Mouse (Mus musculus) limb, embryonic 11.5 days (tissue): Measurements from ENCODE around the gene Krba1. TPM values are rescaled to one million over a fixed set of nuclear protein-coding genes. Genes with fewer than 3 reads are reported as not detected.

ENCODE experiments used
- ATAC-seq: fragments of 200-750 bp; cut with Nextera tagmentation; 2 replicates; pipeline ENCODE4 v1.8.0; 2017; ENCODE audit warnings: low read depth; ENCODE audit not compliant: insufficient number of reproducible peaks, low FRiP score, low TSS enrichment
- DNase-seq: peaks from one replicate; pipeline ENCODE4 v3.0.0-alpha.2; 2015; ENCODE audit warnings: low spot score
- H3K27ac ChIP-seq: fragments of 300-500 bp; sonication (generic); replicated peaks from 2 replicates; pipeline ENCODE4 v1.5.1; 2014; ENCODE audit warnings: low read depth, mild to moderate bottlenecking, low read length
- H3K27me3 ChIP-seq: fragments of 300-500 bp; sonication (generic); 2 replicates; pipeline ENCODE4 v1.6.1; 2014; ENCODE audit warnings: mild to moderate bottlenecking, low read length, mixed read lengths; ENCODE audit not compliant: control insufficient read depth, insufficient read depth
- H3K36me3 ChIP-seq: fragments of 300-500 bp; sonication (generic); 2 replicates; pipeline ENCODE4 v1.6.1; 2014; ENCODE audit warnings: mild to moderate bottlenecking, low read length, moderate library complexity, mixed read lengths; ENCODE audit not compliant: control insufficient read depth, insufficient read depth
- H3K4me1 ChIP-seq: fragments of 300-500 bp; sonication (generic); 2 replicates; pipeline ENCODE4 v1.6.1; 2014; ENCODE audit warnings: low read length, mixed read lengths; ENCODE audit not compliant: control insufficient read depth, insufficient read depth
- H3K4me2 ChIP-seq: fragments of 300-500 bp; sonication (generic); 2 replicates; pipeline ENCODE4 v1.6.1; 2014; ENCODE audit warnings: low read depth, mild to moderate bottlenecking, moderate library complexity; ENCODE audit not compliant: severe bottlenecking
- H3K4me3 ChIP-seq: fragments of 300-500 bp; sonication (generic); 2 replicates; pipeline ENCODE4 v1.5.1; 2014; ENCODE audit warnings: low read depth, low read length
- H3K9ac ChIP-seq: fragments of 300-500 bp; sonication (generic); 2 replicates; pipeline ENCODE4 v1.6.1; 2014; ENCODE audit warnings: mild to moderate bottlenecking, low read length
- H3K9me3 ChIP-seq: fragments of 300-500 bp; sonication (generic); 2 replicates; pipeline ENCODE4 v1.6.1; 2016; ENCODE audit warnings: low read length; ENCODE audit not compliant: control insufficient read depth
- WGBS: fragments of 180-500 bp; shearing (Covaris S2); extraction: QIAGEN DNeasy Blood & Tissue Kit; methylation state at CpG from one replicate; pipeline ENCODE4 v1.1.7; 2014; 5-methylcytosine and 5-hydroxymethylcytosine counted together
- microRNA-seq: library from miRNA; unstranded; fragments of <30 nt; microRNA quantifications from one replicate; pipeline ENCODE4, GENCODE M21; 2016
- polyA plus RNA-seq: library from polyadenylated mRNA; unstranded; fragments of >200 nt; fragmentation: Nextera tagmentation; extraction: Ambion mirVana; gene quantifications from 2 replicates; pipeline ENCODE4 v1.2.1, GENCODE M21; 2014

Krba1 gene
- polyA plus RNA-seq, 1 experiment from 2014 or later = 25.5 TPM

DNA sequence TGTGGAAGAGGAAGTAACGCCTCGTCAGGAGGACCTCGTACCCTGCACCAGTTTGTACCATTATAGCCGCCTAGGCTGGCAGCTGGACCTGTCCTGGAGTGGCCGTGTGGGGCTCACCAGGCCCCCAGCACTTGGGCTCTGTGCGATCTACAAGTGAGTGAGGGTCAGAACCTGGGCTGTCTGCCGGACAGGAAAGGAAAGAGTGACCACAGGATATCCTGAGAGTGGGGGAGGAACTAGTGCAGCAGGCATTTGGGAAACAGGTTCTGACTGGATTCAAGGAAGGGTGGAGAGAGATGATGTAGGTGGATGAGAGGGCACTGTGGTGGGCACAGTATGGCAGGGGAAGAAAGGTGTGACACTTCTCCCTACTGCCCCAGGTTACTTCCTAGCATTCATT is 53.1 kb downstream of the Krba1 start:
- DNase-seq = no peak
- Histone ChIP-seq H3K9ac (no peak overlapping the region), H3K4me2 (no peak overlapping the region), H3K36me3 (no peaks in the 10 kb centered on the region), H3K9me3 (no peaks in the 10 kb centered on the region), H3K4me1 (peaks cover 2% of the 10 kb centered on the region; the same call in 1 of the 2 replicates), H3K27me3 (no peaks in the 10 kb centered on the region), H3K4me3 (no peak overlapping the region), H3K27ac (no peak overlapping the region)
- 73% methylated on average over 7 of the region's 7 CpGs for WGBS
- ATAC-seq = no peak

DNA sequence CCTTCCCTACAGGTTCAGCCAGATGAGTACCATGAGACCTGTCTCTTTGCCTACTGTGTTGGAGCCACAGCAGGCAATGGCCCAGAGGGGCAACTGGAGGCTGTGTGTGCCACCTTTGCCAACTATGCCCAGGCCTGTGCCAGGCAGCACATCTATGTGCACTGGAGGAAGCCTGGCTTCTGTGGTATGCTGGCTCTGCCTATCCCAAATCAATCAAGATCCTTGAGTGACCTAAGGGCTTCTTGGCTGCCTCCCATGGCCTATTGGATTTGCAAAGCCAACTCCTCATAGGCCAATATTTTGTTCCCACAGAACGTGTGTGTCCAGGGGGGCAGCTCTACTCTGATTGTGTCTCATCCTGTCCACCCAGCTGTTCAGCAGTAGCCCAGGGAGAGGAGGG is 56.8 kb downstream of the Krba1 start:
- H3K27me3 ChIP-seq = no peaks in the 10 kb centered on the region
- no peak for ATAC-seq
- no peaks in the 10 kb centered on the region for H3K9me3 ChIP-seq
- H3K4me1 ChIP-seq = no peaks in the 10 kb centered on the region
- H3K4me3 ChIP-seq = no peak overlapping the region
- H3K4me2 ChIP-seq = no peak overlapping the region
- no peak overlapping the region for H3K9ac ChIP-seq
- H3K36me3 ChIP-seq = no peaks in the 10 kb centered on the region
- H3K27ac ChIP-seq = no peak overlapping the region
- WGBS = 73% methylated on average over 1 of the region's 1 CpGs
- no peak for DNase-seq

GRCm38 (mm10) chr6:48452771-48453170 is 57.4 kb downstream of the Krba1 start:
- Histone ChIP-seq H3K4me3 (no peak overlapping the region), H3K9ac (no peak overlapping the region), H3K9me3 (no peaks in the 10 kb centered on the region), H3K4me2 (no peak overlapping the region), H3K27me3 (no peaks in the 10 kb centered on the region), H3K4me1 (no peaks in the 10 kb centered on the region), H3K27ac (no peak overlapping the region), H3K36me3 (no peaks in the 10 kb centered on the region)
- no peak for ATAC-seq
- 73% methylated on average over 3 of the region's 3 CpGs for WGBS
- DNase-seq = no peak

GRCm38 (mm10) chr6:48464966-48465679 is 69.7 kb downstream of the Krba1 start:
- no peak overlapping the region for H3K4me3 ChIP-seq
- H3K4me2 ChIP-seq = no peak overlapping the region
- H3K27ac ChIP-seq = no peak overlapping the region
- DNase-seq (no peak), ATAC-seq (no peak)
- no peaks in the 10 kb centered on the region for H3K4me1 ChIP-seq
- 91% methylated on average over 13 of the region's 13 CpGs for WGBS
- H3K27me3 ChIP-seq = no peaks in the 10 kb centered on the region
- no peaks in the 10 kb centered on the region for H3K9me3 ChIP-seq
- no peaks in the 10 kb centered on the region for H3K36me3 ChIP-seq
- no peak overlapping the region for H3K9ac ChIP-seq

DNA sequence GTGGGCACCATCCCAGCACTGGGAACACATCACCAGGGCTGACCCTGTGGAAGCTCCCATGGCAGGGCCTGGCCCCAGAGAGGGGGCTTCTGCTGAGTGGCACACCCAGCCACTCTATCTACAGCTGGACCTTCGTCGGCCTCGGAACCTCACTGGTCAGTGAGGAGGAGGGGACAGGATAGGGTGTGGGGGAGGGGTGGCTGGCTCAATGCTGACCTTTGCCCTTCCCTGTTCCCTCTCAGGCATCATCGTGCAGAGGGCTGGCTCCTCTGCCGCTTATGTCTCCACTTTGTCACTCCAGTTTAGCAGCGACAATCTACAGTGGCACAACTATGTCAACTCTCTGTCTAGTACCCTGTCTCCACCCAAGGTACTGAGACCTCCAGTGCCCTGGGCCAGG is 71.3 kb downstream of the Krba1 start:
- ATAC-seq (no peak), DNase-seq (no peak)
- H3K9me3 ChIP-seq = no peaks in the 10 kb centered on the region
- H3K27ac ChIP-seq = no peak overlapping the region
- H3K4me2 ChIP-seq = no peak overlapping the region
- H3K4me1 ChIP-seq = no peaks in the 10 kb centered on the region
- H3K4me3 ChIP-seq = no peak overlapping the region
- WGBS = 23% methylated on average over 6 of the region's 6 CpGs
- no peaks in the 10 kb centered on the region for H3K36me3 ChIP-seq
- H3K9ac ChIP-seq = no peak overlapping the region; the same call in 1 of the 2 replicates
- no peaks in the 10 kb centered on the region for H3K27me3 ChIP-seq

DNA sequence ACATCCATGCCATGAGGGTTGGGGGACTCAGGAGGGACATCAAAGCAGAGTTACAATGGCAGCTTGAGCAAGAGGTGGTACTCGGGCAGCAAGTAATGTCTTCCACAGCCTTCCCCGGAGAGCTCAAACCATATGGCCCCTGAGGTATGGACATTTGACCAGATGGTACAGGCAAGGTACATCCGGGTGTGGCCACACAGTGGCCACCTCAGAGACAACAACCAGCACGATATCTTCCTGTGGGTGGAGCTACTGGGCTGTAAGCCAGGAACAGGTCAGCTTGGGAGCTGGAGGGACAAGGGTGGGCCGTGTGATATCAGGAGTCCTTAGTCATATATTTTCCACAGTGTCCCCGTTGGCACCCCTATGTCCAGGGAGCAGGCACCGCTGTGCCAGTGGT is 72.1 kb downstream of the Krba1 start:
- ATAC-seq = no peak
- Histone ChIP-seq H3K27me3 (no peaks in the 10 kb centered on the region), H3K9me3 (no peaks in the 10 kb centered on the region), H3K27ac (no peak overlapping the region), H3K36me3 (no peaks in the 10 kb centered on the region), H3K9ac (no peak overlapping the region), H3K4me1 (no peaks in the 10 kb centered on the region), H3K4me3 (no peak overlapping the region), H3K4me2 (no peak overlapping the region)
- WGBS = 79% methylated on average over 7 of the region's 7 CpGs
- DNase-seq = no peak

Small RNA genes lying within 50 kb of the gene (microRNA-seq; reads per million reads assigned to microRNA genes)
- gene Gm24325 = not detected

Other genes with a start within 250 kb of the Krba1 start
- 15.6 and 20.9 TPM in 2 replicates for gene Zfp467, start 50.2 kb downstream of the Krba1 start, polyA plus RNA-seq
- gene Sspo, start 52.6 kb downstream of the Krba1 start, polyA plus RNA-seq = 0.23 and 0.34 TPM in 2 replicates
- 4.0 and 4.1 TPM in 2 replicates for gene Atp6v0e2, start 142.0 kb downstream of the Krba1 start, polyA plus RNA-seq
- gene Lrrc61, start 159.2 kb downstream of the Krba1 start, polyA plus RNA-seq = 12.4 and 14.6 TPM in 2 replicates
- gene Rarres2, start 177.2 kb downstream of the Krba1 start, polyA plus RNA-seq = 4.3 and 5.6 TPM in 2 replicates
- gene Gm45021, start 194.0 kb downstream of the Krba1 start, polyA plus RNA-seq = not detected in 2 replicates
- 42.8 and 46.1 TPM in 2 replicates for gene Repin1, start 198.3 kb downstream of the Krba1 start, polyA plus RNA-seq
- gene Gm44965, start 198.4 kb downstream of the Krba1 start, polyA plus RNA-seq = not detected in 2 replicates
- 9.8 and 9.9 TPM in 2 replicates for gene Zfp775, start 206.5 kb downstream of the Krba1 start, polyA plus RNA-seq
- gene AI854703, start 231.2 kb downstream of the Krba1 start, polyA plus RNA-seq = 0.71 and 0.83 TPM in 2 replicates